Comparison of ENCODE assay signal across 21 mouse cellular contexts in genomic region chr8:11896677-11897076, GRCm38 (mm10). TPM values are rescaled to one million over a fixed set of nuclear protein-coding genes. Genes with fewer than 3 reads are reported as not detected.
DNase-seq lines count a peak whose midpoint lies in the region; ATAC-seq lines count a peak whose summit lies in the region.
"Had no signal": no experiment of that assay in that cellular context is flagged by ENCODE, and none has a peak within 500 bp of the region (broad histone marks: within the 10 kb centered on the region; RNA-seq: fewer than 3 reads in every experiment).

No protein-coding gene starts in this region.

- peak overlapping the region; percentile 47; the same call in 1 of the 2 replicates for H3K27ac ChIP-seq in forebrain, embryonic 12.5 days
- no peak overlapping the region for H3K27ac ChIP-seq in forebrain, embryonic 10.5 days
- no peak overlapping the region for H3K27ac ChIP-seq in neural tube, embryonic 11.5 days (ENCODE audit: low read depth, low read length)
- peak overlapping the region; percentile 56; the same call in 1 of the 2 replicates for H3K27ac ChIP-seq in hindbrain, embryonic 13.5 days
- no peak overlapping the region for H3K27ac ChIP-seq in neural tube, embryonic 15.5 days (replicated peaks)
- H3K27ac ChIP-seq: heart, embryonic 13.5 days; limb, embryonic 15.5 days; midbrain, embryonic 15.5 days had no signal

- H3K36me3 ChIP-seq in forebrain, embryonic 12.5 days (replicated peaks): no peaks in the 10 kb centered on the region
- no peaks in the 10 kb centered on the region for H3K36me3 ChIP-seq in forebrain, embryonic 10.5 days (replicated peaks)
- no peaks in the 10 kb centered on the region for H3K36me3 ChIP-seq in neural tube, embryonic 11.5 days (ENCODE audit: control insufficient read depth, insufficient read depth, low read length)
- no peaks in the 10 kb centered on the region for H3K36me3 ChIP-seq in hindbrain, embryonic 13.5 days
- H3K36me3 ChIP-seq in neural tube, embryonic 15.5 days: no peaks in the 10 kb centered on the region
- H3K36me3 ChIP-seq: heart, embryonic 13.5 days; limb, embryonic 15.5 days; midbrain, embryonic 15.5 days had no signal

- H3K9me3 ChIP-seq in forebrain, embryonic 12.5 days: no peaks in the 10 kb centered on the region
- H3K9me3 ChIP-seq in forebrain, embryonic 10.5 days: no peaks in the 10 kb centered on the region
- no peaks in the 10 kb centered on the region for H3K9me3 ChIP-seq in neural tube, embryonic 11.5 days (ENCODE audit: control insufficient read depth, low read length)
- H3K9me3 ChIP-seq in hindbrain, embryonic 13.5 days: no peaks in the 10 kb centered on the region
- no peaks in the 10 kb centered on the region for H3K9me3 ChIP-seq in neural tube, embryonic 15.5 days (replicated peaks)
- H3K9me3 ChIP-seq: heart, embryonic 13.5 days; limb, embryonic 15.5 days; midbrain, embryonic 15.5 days had no signal

- no peak overlapping the region for H3K9ac ChIP-seq in forebrain, embryonic 12.5 days
- H3K9ac ChIP-seq in neural tube, embryonic 11.5 days (ENCODE audit: low read length): no peak overlapping the region; the same call in 1 of the 2 replicates
- H3K9ac ChIP-seq in hindbrain, embryonic 13.5 days: no peak overlapping the region
- H3K9ac ChIP-seq in neural tube, embryonic 15.5 days (replicated peaks): no peak overlapping the region
- H3K9ac ChIP-seq: heart, embryonic 13.5 days; limb, embryonic 15.5 days; midbrain, embryonic 15.5 days had no signal

- peaks cover 66% of the 10 kb centered on the region for H3K27me3 ChIP-seq in forebrain, embryonic 12.5 days
- H3K27me3 ChIP-seq in forebrain, embryonic 10.5 days (ENCODE audit: poor library complexity, severe bottlenecking): peaks cover 75% of the 10 kb centered on the region
- H3K27me3 ChIP-seq in neural tube, embryonic 11.5 days (ENCODE audit: control insufficient read depth, insufficient read depth, low read length): peaks cover 5% of the 10 kb centered on the region; the same call in 1 of the 2 replicates
- H3K27me3 ChIP-seq in hindbrain, embryonic 13.5 days: peaks cover 39% of the 10 kb centered on the region
- H3K27me3 ChIP-seq in neural tube, embryonic 15.5 days (replicated peaks): peaks cover 10% of the 10 kb centered on the region; the same call in 1 of the 2 replicates
- H3K27me3 ChIP-seq: midbrain, embryonic 15.5 days had no signal

- no peak for DNase-seq in forebrain, embryonic 10.5 days (ENCODE audit: extremely low spot score, low spot score)
- DNase-seq in neural tube, embryonic 11.5 days (ENCODE audit: low spot score): no peak
- DNase-seq in neural tube, embryonic 10.5 days (ENCODE audit: extremely low spot score, low spot score): no peak
- no peak for DNase-seq in adipocyte (ENCODE audit: low spot score)
- DNase-seq: adrenal gland, postnatal 25 days; cerebellum, adult 18-20 months; cerebellum, postnatal 36 days; kidney, adult 9 months; kidney, postnatal 25 days had no signal

- H3K4me3 ChIP-seq in forebrain, embryonic 12.5 days (replicated peaks): no peak overlapping the region
- no peak overlapping the region for H3K4me3 ChIP-seq in forebrain, embryonic 10.5 days
- H3K4me3 ChIP-seq in neural tube, embryonic 11.5 days (ENCODE audit: low read depth, low read length): no peak overlapping the region
- no peak overlapping the region for H3K4me3 ChIP-seq in hindbrain, embryonic 13.5 days
- H3K4me3 ChIP-seq in neural tube, embryonic 15.5 days (replicated peaks): no peak overlapping the region
- H3K4me3 ChIP-seq: heart, embryonic 13.5 days; limb, embryonic 15.5 days; midbrain, embryonic 15.5 days had no signal

- ATAC-seq in forebrain, embryonic 12.5 days (ENCODE audit: low FRiP score): peak; percentile 48; the same call in 1 of the 2 replicates
- peak; percentile 35; the same call in 1 of the 2 replicates for ATAC-seq in neural tube, embryonic 11.5 days (ENCODE audit: insufficient read depth, low FRiP score, low TSS enrichment)
- peak; percentile 26; the same call in 1 of the 2 replicates for ATAC-seq in hindbrain, embryonic 13.5 days (ENCODE audit: low FRiP score)
- ATAC-seq in neural tube, embryonic 15.5 days (ENCODE audit: low FRiP score): peak; percentile 63; the same call in 1 of the 2 replicates
- ATAC-seq: CD4-positive, CD25-positive, alpha-beta regulatory T cell, adult 4 months; Patski had no signal

- WGBS in forebrain, embryonic 12.5 days: 28% methylated on average over 10 of the region's 10 CpGs
- 64% methylated on average over 10 of the region's 10 CpGs for WGBS in forebrain, embryonic 10.5 days
- 60% methylated on average over 10 of the region's 10 CpGs for WGBS in neural tube, embryonic 11.5 days
- WGBS in hindbrain, embryonic 13.5 days: 32% methylated on average over 10 of the region's 10 CpGs
- WGBS in neural tube, embryonic 15.5 days: 21% methylated on average over 10 of the region's 10 CpGs

- peaks cover 15% of the 10 kb centered on the region for H3K4me1 ChIP-seq in forebrain, embryonic 12.5 days
- peaks cover 14% of the 10 kb centered on the region for H3K4me1 ChIP-seq in forebrain, embryonic 10.5 days
- peaks cover 9% of the 10 kb centered on the region for H3K4me1 ChIP-seq in neural tube, embryonic 11.5 days (ENCODE audit: control insufficient read depth, insufficient read depth, low read length)
- peaks cover 21% of the 10 kb centered on the region for H3K4me1 ChIP-seq in hindbrain, embryonic 13.5 days (replicated peaks)
- peaks cover 11% of the 10 kb centered on the region for H3K4me1 ChIP-seq in neural tube, embryonic 15.5 days
- H3K4me1 ChIP-seq: heart, embryonic 13.5 days; limb, embryonic 15.5 days had no signal

- no peak overlapping the region for H3K4me2 ChIP-seq in forebrain, embryonic 12.5 days
- no peak overlapping the region for H3K4me2 ChIP-seq in neural tube, embryonic 11.5 days (ENCODE audit: low read depth)
- H3K4me2 ChIP-seq in hindbrain, embryonic 13.5 days: no peak overlapping the region
- H3K4me2 ChIP-seq in neural tube, embryonic 15.5 days: no peak overlapping the region
- H3K4me2 ChIP-seq: heart, embryonic 13.5 days; limb, embryonic 15.5 days; midbrain, embryonic 15.5 days had no signal

RNA-seq across cellular contexts. Expression of gene Tex29, which starts 56.4 kb away (rescaled TPM):
- 0.26 TPM in 1 of 2 replicates, not detected in the other for polyA plus RNA-seq in forebrain, embryonic 12.5 days (2016; fragmentation: Nextera tagmentation; extraction: Ambion mirVana)
- polyA plus RNA-seq in forebrain, embryonic 10.5 days (2016; fragmentation: Nextera tagmentation; extraction: Ambion mirVana): not detected in 2 replicates
- polyA plus RNA-seq in neural tube, embryonic 11.5 days (2014; fragmentation: Nextera tagmentation; extraction: Ambion mirVana): not detected in 2 replicates
- 0.39 and 0.44 TPM in 2 replicates for polyA plus RNA-seq in hindbrain, embryonic 13.5 days (2015; fragmentation: Nextera tagmentation; extraction: Ambion mirVana)
- 0.61 and 0.67 TPM in 2 replicates for polyA plus RNA-seq in neural tube, embryonic 15.5 days (2015; fragmentation: Nextera tagmentation; extraction: Ambion mirVana)
- polyA plus RNA-seq: CD4-positive, CD25-positive, alpha-beta regulatory T cell, adult 4 months; frontal cortex, adult 2 months; intestine, embryonic 14.5 days; limb, embryonic 15.5 days; liver, embryonic 16.5 days; Patski; stomach, embryonic 16.5 days had no signal

Comparison
In these comparisons a context has a peak if more than half of its experiments do, and no peak if none do; other contexts are left out.
1. H3K27ac ChIP-seq: peak in forebrain, embryonic 12.5 days (single experiment) and hindbrain, embryonic 13.5 days (single experiment); none in forebrain, embryonic 10.5 days (single experiment), neural tube, embryonic 11.5 days (single experiment) and neural tube, embryonic 15.5 days (single experiment).
2. Peak in every context shown above with its lines, with median percentiles within 50 percentile points of each other: ATAC-seq.